Mouse (Mus musculus) kidney, adult 2 months (tissue): Measurements from ENCODE around the gene Kirrel3. TPM values are rescaled to one million over a fixed set of nuclear protein-coding genes. Genes with fewer than 3 reads are reported as not detected.

Experiments
- DNase-seq: peaks from one replicate; pipeline ENCODE4 v3.0.0; 2021
- H3K27ac ChIP-seq: fragments of 200-500 bp; 2 replicates; pipeline ENCODE4 v1.5.1; 2012; ENCODE audit warnings: low read depth, low read length, control low read depth, inconsistent platforms; ENCODE audit not compliant: insufficient read depth
- H3K27me3 ChIP-seq: fragments of 200-500 bp; replicated peaks from 2 replicates; pipeline ENCODE4 v1.6.1; 2012; ENCODE audit warnings: mild to moderate bottlenecking, moderate library complexity, low read length, inconsistent platforms; ENCODE audit not compliant: control insufficient read depth, insufficient read depth
- H3K36me3 ChIP-seq: fragments of 200-500 bp; 2 replicates; pipeline ENCODE4 v1.6.1; 2012; ENCODE audit warnings: mild to moderate bottlenecking, moderate library complexity, low read length, inconsistent platforms; ENCODE audit not compliant: control insufficient read depth, insufficient read depth
- H3K4me1 ChIP-seq: fragments of 200-500 bp; 2 replicates; pipeline ENCODE4 v1.6.1; 2011; ENCODE audit warnings: low read length; ENCODE audit not compliant: control insufficient read depth, insufficient read depth
- H3K4me3 ChIP-seq: fragments of 200-500 bp; 2 replicates; pipeline ENCODE4 v1.5.1; 2011; ENCODE audit warnings: mild to moderate bottlenecking, low read depth, low read length, control low read depth; ENCODE audit not compliant: insufficient read depth
- CTCF ChIP-seq: fragments of 200-500 bp; conservative IDR thresholded peaks from 2 replicates; pipeline ENCODE4 v1.5.1; 2011; ENCODE audit warnings: low read depth, mild to moderate bottlenecking, control low read depth, low read length, moderate library complexity, mixed read lengths; ENCODE audit not compliant: insufficient read depth, insufficient read length
- POLR2A ChIP-seq: fragments of 200-500 bp; IDR thresholded peaks from one replicate; pipeline ENCODE4 v1.6.1; 2011; ENCODE audit warnings: low read depth, low read length, control low read depth
- WGBS: fragments of 180-500 bp; shearing (Covaris S2); methylation state at CpG from one replicate; pipeline ENCODE4 v1.1.7; 2018; 5-methylcytosine and 5-hydroxymethylcytosine counted together
- polyA plus RNA-seq: library from polyadenylated mRNA; depleted of rRNA; stranded (reverse); fragments of >200 nt; gene quantifications from 2 replicates; pipeline ENCODE4 v1.2.3, GENCODE M21; 2012

Gene Kirrel3
- polyA plus RNA-seq, 1 experiment, result 0.47 TPM

- no peak for TF ChIP-seq CTCF
- TF ChIP-seq POLR2A, result no peak
- no peak for DNase-seq
- Histone ChIP-seq H3K4me1 (no peaks in the 10 kb centered on the region), H3K36me3 (no peaks in the 10 kb centered on the region), H3K27me3 (no peaks in the 10 kb centered on the region), H3K4me3 (no peak overlapping the region), H3K27ac (no peak overlapping the region)
- 65% methylated on average over 8 of the region's 8 CpGs for WGBS
Observed at GRCm38 (mm10) chr9:34976596-34977462, 491.1 kb downstream of the Kirrel3 start.

GRCm38 (mm10) chr9:34977700-34978099 is 492.0 kb downstream of the Kirrel3 start:
- no peak overlapping the region for H3K4me3 ChIP-seq
- 66% methylated on average over 8 of the region's 8 CpGs for WGBS
- DNase-seq, result no peak
- H3K4me1 ChIP-seq, result no peaks in the 10 kb centered on the region
- H3K27ac ChIP-seq, result no peak overlapping the region
- H3K27me3 ChIP-seq, result no peaks in the 10 kb centered on the region
- TF ChIP-seq CTCF (no peak), POLR2A (no peak)
- no peaks in the 10 kb centered on the region for H3K36me3 ChIP-seq

GRCm38 (mm10) chr9:34978229-34978628 is 492.5 kb downstream of the Kirrel3 start:
- H3K4me1 ChIP-seq, result no peaks in the 10 kb centered on the region
- no peak overlapping the region for H3K4me3 ChIP-seq
- 75% methylated on average over 3 of the region's 3 CpGs for WGBS
- no peaks in the 10 kb centered on the region for H3K27me3 ChIP-seq
- DNase-seq, result no peak
- no peak overlapping the region for H3K27ac ChIP-seq
- H3K36me3 ChIP-seq, result no peaks in the 10 kb centered on the region
- TF ChIP-seq CTCF (no peak), POLR2A (no peak)

GRCm38 (mm10) chr9:34980516-34981265 is 495.0 kb downstream of the Kirrel3 start:
- H3K4me1 ChIP-seq, result no peaks in the 10 kb centered on the region
- H3K27ac ChIP-seq, result no peak overlapping the region
- no peaks in the 10 kb centered on the region for H3K36me3 ChIP-seq
- no peak overlapping the region for H3K4me3 ChIP-seq
- no peak for DNase-seq
- no peak for TF ChIP-seq CTCF
- no peak for TF ChIP-seq POLR2A
- H3K27me3 ChIP-seq, result no peaks in the 10 kb centered on the region
- WGBS, result 87% methylated on average over 5 of the region's 5 CpGs

- peak; percentile 52 for DNase-seq
- H3K36me3 ChIP-seq, result no peaks in the 10 kb centered on the region
- no peak overlapping the region for H3K27ac ChIP-seq
- WGBS, result 33% methylated on average over 12 of the region's 12 CpGs
- H3K27me3 ChIP-seq, result no peaks in the 10 kb centered on the region
- no peak overlapping the region for H3K4me3 ChIP-seq
- TF ChIP-seq POLR2A (no peak), CTCF (peak; percentile 91)
- H3K4me1 ChIP-seq, result no peaks in the 10 kb centered on the region
Observed at GRCm38 (mm10) chr9:34983513-34984462, 498.1 kb downstream of the Kirrel3 start.

GRCm38 (mm10) chr9:34986156-34986555 is 500.5 kb downstream of the Kirrel3 start:
- Histone ChIP-seq H3K27ac (no peak overlapping the region), H3K36me3 (no peaks in the 10 kb centered on the region), H3K4me1 (no peaks in the 10 kb centered on the region), H3K27me3 (no peaks in the 10 kb centered on the region), H3K4me3 (no peak overlapping the region)
- TF ChIP-seq CTCF, result no peak
- TF ChIP-seq POLR2A, result no peak
- DNase-seq, result no peak
